Mouse (Mus musculus): ENCODE results near the gene Ctnna3. TPM values are rescaled to one million over a fixed set of nuclear protein-coding genes. Genes with fewer than 3 reads are reported as not detected.

Ctnna3 gene
- polyA plus RNA-seq, 1 experiment from 2014 or later, result 1.1 TPM

GRCm38 (mm10) chr10:63978101-63978500, 548.2 kb downstream of the Ctnna3 start:
- 14% methylated on average over 11 of the region's 11 CpGs for WGBS
- H3K36me3 ChIP-seq (ENCODE audit: control insufficient read depth, insufficient read depth), result no peaks in the 10 kb centered on the region
- peaks cover 15% of the 10 kb centered on the region for H3K4me1 ChIP-seq (replicated peaks; ENCODE audit: control insufficient read depth, insufficient read depth, low read length)
- peak; percentile 41 for ATAC-seq
- H3K9ac ChIP-seq (replicated peaks; ENCODE audit: low read depth, low read length), result peak overlapping the region; percentile 39; the same call in 1 of the 2 replicates
- peak overlapping the region; percentile 32 for H3K4me3 ChIP-seq (replicated peaks; ENCODE audit: low read length)
- H3K27me3 ChIP-seq (replicated peaks; ENCODE audit: control insufficient read depth, insufficient read depth, low read length), result no peaks in the 10 kb centered on the region
- no peaks in the 10 kb centered on the region for H3K9me3 ChIP-seq (ENCODE audit: control insufficient read depth, low read length)
- peak overlapping the region; percentile 58 for H3K4me2 ChIP-seq (ENCODE audit: low read length)
- H3K27ac ChIP-seq (ENCODE audit: low read length), result peak overlapping the region; percentile 41

DNA sequence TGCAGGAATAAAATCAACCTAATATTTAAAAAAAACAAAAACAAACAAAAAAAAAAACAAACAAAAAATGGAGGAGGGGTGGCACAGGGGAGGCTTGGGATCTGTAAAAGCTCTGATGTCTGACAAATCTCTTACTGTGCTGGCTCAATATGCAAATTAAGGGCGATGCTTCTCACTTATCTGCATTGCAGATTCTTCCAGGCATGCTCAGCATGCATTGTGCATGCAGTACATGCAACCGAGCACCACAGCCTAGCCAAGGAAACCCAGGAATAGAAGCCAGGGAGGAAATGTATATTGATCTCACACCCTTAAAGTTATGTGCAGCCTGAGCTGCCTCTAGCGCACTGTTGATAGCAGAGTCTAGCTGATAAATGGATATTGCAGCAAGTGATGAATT, 548.6 kb downstream of the Ctnna3 start:
- 0 out of 2 replicates have a peak overlapping the region, but pooled peaks have one; percentile 14 for H3K27ac ChIP-seq (ENCODE audit: low read length)
- 13% methylated on average over 3 of the region's 3 CpGs for WGBS

DNA sequence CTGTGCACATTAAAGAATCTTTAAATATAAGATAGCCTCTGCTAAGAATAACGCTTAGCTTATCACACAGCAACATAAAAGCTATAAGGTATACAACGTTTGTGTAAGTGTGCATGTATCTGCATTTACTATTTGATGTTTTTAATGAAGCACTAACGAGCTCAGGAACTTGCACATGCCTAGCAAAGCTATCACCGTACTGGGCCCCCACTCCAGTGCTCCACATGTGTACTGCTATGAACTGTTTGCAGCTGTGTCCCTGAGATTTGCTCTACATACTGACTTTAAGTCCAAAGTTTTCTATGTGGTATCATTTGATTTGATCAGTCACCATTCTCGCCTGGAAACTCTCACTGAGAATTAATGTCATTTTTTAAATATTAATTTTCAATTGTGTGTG, 549.1 kb downstream of the Ctnna3 start:
- no peak overlapping the region for H3K9ac ChIP-seq (replicated peaks; ENCODE audit: low read depth, low read length)
- H3K27me3 ChIP-seq (replicated peaks; ENCODE audit: control insufficient read depth, insufficient read depth, low read length), result no peaks in the 10 kb centered on the region
- H3K36me3 ChIP-seq (ENCODE audit: control insufficient read depth, insufficient read depth), result no peaks in the 10 kb centered on the region
- H3K27ac ChIP-seq (ENCODE audit: low read length), result no peak overlapping the region
- no peak overlapping the region for H3K4me3 ChIP-seq (replicated peaks; ENCODE audit: low read length)
- no peak overlapping the region for H3K4me2 ChIP-seq (ENCODE audit: low read length)
- 47% methylated on average over 5 of the region's 5 CpGs for WGBS
- H3K9me3 ChIP-seq (ENCODE audit: control insufficient read depth, low read length), result no peaks in the 10 kb centered on the region
- peaks cover 15% of the 10 kb centered on the region for H3K4me1 ChIP-seq (replicated peaks; ENCODE audit: control insufficient read depth, insufficient read depth, low read length)
- ATAC-seq, result peak; percentile 6; the same call in 1 of the 2 replicates

More for the DNA sequence above, 548.6 kb downstream of the Ctnna3 start:
- Histone ChIP-seq H3K4me3 (replicated peaks; ENCODE audit: low read length) (no peak overlapping the region), H3K36me3 (ENCODE audit: control insufficient read depth, insufficient read depth) (no peaks in the 10 kb centered on the region), H3K9ac (replicated peaks; ENCODE audit: low read depth, low read length) (no peak overlapping the region), H3K27me3 (replicated peaks; ENCODE audit: control insufficient read depth, insufficient read depth, low read length) (no peaks in the 10 kb centered on the region), H3K4me1 (replicated peaks; ENCODE audit: control insufficient read depth, insufficient read depth, low read length) (peaks cover 15% of the 10 kb centered on the region), H3K4me2 (ENCODE audit: low read length) (peak overlapping the region; percentile 58), H3K9me3 (ENCODE audit: control insufficient read depth, low read length) (no peaks in the 10 kb centered on the region)
- peak; percentile 96 for ATAC-seq

GRCm38 (mm10) chr10:63979410-63979809, 549.5 kb downstream of the Ctnna3 start:
- H3K9ac ChIP-seq (replicated peaks; ENCODE audit: low read depth, low read length), result no peak overlapping the region
- 84% methylated on average over 2 of the region's 2 CpGs for WGBS

GRCm38 (mm10) chr10:63985576-63985975, 555.7 kb downstream of the Ctnna3 start:
- Histone ChIP-seq H3K9ac (replicated peaks; ENCODE audit: low read depth, low read length) (no peak overlapping the region), H3K4me3 (replicated peaks; ENCODE audit: low read length) (no peak overlapping the region), H3K4me1 (replicated peaks; ENCODE audit: control insufficient read depth, insufficient read depth, low read length) (no peaks in the 10 kb centered on the region), H3K27me3 (replicated peaks; ENCODE audit: control insufficient read depth, insufficient read depth, low read length) (no peaks in the 10 kb centered on the region), H3K9me3 (ENCODE audit: control insufficient read depth, low read length) (no peaks in the 10 kb centered on the region), H3K36me3 (ENCODE audit: control insufficient read depth, insufficient read depth) (no peaks in the 10 kb centered on the region), H3K27ac (ENCODE audit: low read length) (no peak overlapping the region), H3K4me2 (ENCODE audit: low read length) (no peak overlapping the region)
- 44% methylated on average over 4 of the region's 4 CpGs for WGBS
- peak; percentile 52; the same call in 1 of the 2 replicates for ATAC-seq

More at GRCm38 (mm10) chr10:63979410-63979809, 549.5 kb downstream of the Ctnna3 start:
- no peaks in the 10 kb centered on the region for H3K9me3 ChIP-seq (ENCODE audit: control insufficient read depth, low read length)
- H3K27ac ChIP-seq (ENCODE audit: low read length), result no peak overlapping the region
- H3K36me3 ChIP-seq (ENCODE audit: control insufficient read depth, insufficient read depth), result no peaks in the 10 kb centered on the region
- no peak overlapping the region for H3K4me2 ChIP-seq (ENCODE audit: low read length)
- H3K4me3 ChIP-seq (replicated peaks; ENCODE audit: low read length), result no peak overlapping the region
- ATAC-seq, result no peak
- peaks cover 15% of the 10 kb centered on the region for H3K4me1 ChIP-seq (replicated peaks; ENCODE audit: control insufficient read depth, insufficient read depth, low read length)
- no peaks in the 10 kb centered on the region for H3K27me3 ChIP-seq (replicated peaks; ENCODE audit: control insufficient read depth, insufficient read depth, low read length)

DNA sequence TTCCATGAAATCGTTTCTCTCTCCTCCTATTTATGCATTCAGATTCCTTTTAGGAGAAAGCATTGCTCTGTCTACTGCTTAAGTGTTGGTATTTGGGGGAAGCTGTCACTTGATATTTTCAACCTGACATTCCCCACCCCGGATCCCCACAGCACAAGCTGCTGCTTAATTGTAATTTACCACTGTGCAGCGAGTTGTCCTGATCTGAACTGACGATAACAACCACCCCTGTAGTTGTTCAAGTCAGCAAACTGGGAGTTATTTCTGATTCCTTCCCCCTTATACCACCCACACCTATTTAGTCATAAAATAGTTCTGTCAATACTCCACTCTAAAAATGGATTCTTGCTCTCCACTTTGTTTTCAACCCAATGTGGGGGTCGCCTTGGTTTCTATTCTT, 564.4 kb downstream of the Ctnna3 start:
- 91% methylated on average over 5 of the region's 5 CpGs for WGBS

DNA sequence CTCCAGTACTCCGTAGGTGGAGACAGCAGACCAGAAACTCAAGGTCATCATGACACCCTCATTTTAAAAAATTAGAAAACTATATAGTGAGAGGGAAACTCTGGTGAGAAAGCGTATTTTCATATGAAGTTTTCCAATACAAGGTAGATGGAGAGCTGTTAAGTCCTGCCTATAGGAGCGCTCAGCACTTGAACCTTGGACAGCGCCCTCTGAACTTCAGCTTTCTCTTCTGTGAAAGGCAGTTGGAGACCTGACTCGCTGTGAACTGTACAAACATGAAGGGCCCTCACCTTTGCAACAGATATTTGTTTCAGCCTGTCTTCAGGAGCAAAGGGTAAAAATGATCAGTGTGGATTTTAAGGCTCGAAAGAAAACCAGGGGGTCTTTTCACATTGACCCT, 571.6 kb downstream of the Ctnna3 start:
- WGBS, result 82% methylated on average over 6 of the region's 6 CpGs
- no peak overlapping the region for H3K4me2 ChIP-seq (ENCODE audit: low read length)
- no peak overlapping the region for H3K4me3 ChIP-seq (replicated peaks; ENCODE audit: low read length)
- H3K36me3 ChIP-seq (ENCODE audit: control insufficient read depth, insufficient read depth), result no peaks in the 10 kb centered on the region
- no peaks in the 10 kb centered on the region for H3K4me1 ChIP-seq (replicated peaks; ENCODE audit: control insufficient read depth, insufficient read depth, low read length)
- no peak for ATAC-seq
- no peaks in the 10 kb centered on the region for H3K9me3 ChIP-seq (ENCODE audit: control insufficient read depth, low read length)
- no peak overlapping the region for H3K27ac ChIP-seq (ENCODE audit: low read length)
- H3K27me3 ChIP-seq (replicated peaks; ENCODE audit: control insufficient read depth, insufficient read depth, low read length), result no peaks in the 10 kb centered on the region
- H3K9ac ChIP-seq (replicated peaks; ENCODE audit: low read depth, low read length), result no peak overlapping the region

More for the DNA sequence above, 564.4 kb downstream of the Ctnna3 start:
- no peak overlapping the region for H3K27ac ChIP-seq (ENCODE audit: low read length)
- no peak for ATAC-seq
- H3K27me3 ChIP-seq (replicated peaks; ENCODE audit: control insufficient read depth, insufficient read depth, low read length), result no peaks in the 10 kb centered on the region
- no peaks in the 10 kb centered on the region for H3K4me1 ChIP-seq (replicated peaks; ENCODE audit: control insufficient read depth, insufficient read depth, low read length)
- no peaks in the 10 kb centered on the region for H3K36me3 ChIP-seq (ENCODE audit: control insufficient read depth, insufficient read depth)
- no peak overlapping the region for H3K9ac ChIP-seq (replicated peaks; ENCODE audit: low read depth, low read length)
- H3K4me2 ChIP-seq (ENCODE audit: low read length), result no peak overlapping the region
- no peaks in the 10 kb centered on the region for H3K9me3 ChIP-seq (ENCODE audit: control insufficient read depth, low read length)
- H3K4me3 ChIP-seq (replicated peaks; ENCODE audit: low read length), result no peak overlapping the region

GRCm38 (mm10) chr10:64001996-64002395, 572.1 kb downstream of the Ctnna3 start:
- WGBS, result 76% methylated on average over 9 of the region's 9 CpGs
- no peak overlapping the region for H3K4me3 ChIP-seq (replicated peaks; ENCODE audit: low read length)
- H3K4me2 ChIP-seq (ENCODE audit: low read length), result no peak overlapping the region
- H3K9ac ChIP-seq (replicated peaks; ENCODE audit: low read depth, low read length), result no peak overlapping the region
- no peaks in the 10 kb centered on the region for H3K27me3 ChIP-seq (replicated peaks; ENCODE audit: control insufficient read depth, insufficient read depth, low read length)
- no peaks in the 10 kb centered on the region for H3K4me1 ChIP-seq (replicated peaks; ENCODE audit: control insufficient read depth, insufficient read depth, low read length)
- no peaks in the 10 kb centered on the region for H3K36me3 ChIP-seq (ENCODE audit: control insufficient read depth, insufficient read depth)
- no peak for ATAC-seq
- H3K9me3 ChIP-seq (ENCODE audit: control insufficient read depth, low read length), result no peaks in the 10 kb centered on the region
- no peak overlapping the region for H3K27ac ChIP-seq (ENCODE audit: low read length)

DNA sequence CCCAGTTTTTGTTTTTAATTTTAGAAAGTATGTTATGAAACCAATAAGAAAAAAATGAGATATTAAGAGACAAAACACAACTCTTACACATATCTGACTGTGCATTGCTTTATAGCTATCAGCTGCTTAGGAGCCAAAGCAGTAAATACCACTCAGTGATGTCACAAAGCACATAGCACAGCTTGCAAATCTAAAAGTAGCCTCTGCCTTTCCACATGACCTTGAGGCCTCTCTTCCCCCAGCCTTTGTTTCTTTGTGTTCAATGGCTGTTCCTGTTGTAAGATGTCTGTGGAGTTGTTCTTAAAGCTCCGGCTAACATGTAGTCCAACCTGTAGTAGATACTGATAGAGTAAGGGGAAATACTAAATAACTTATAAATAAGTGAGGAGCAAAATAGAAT, 590.4 kb downstream of the Ctnna3 start:
- no peak overlapping the region for H3K4me3 ChIP-seq (replicated peaks; ENCODE audit: low read length)
- H3K4me1 ChIP-seq (replicated peaks; ENCODE audit: control insufficient read depth, insufficient read depth, low read length), result no peaks in the 10 kb centered on the region
- no peaks in the 10 kb centered on the region for H3K36me3 ChIP-seq (ENCODE audit: control insufficient read depth, insufficient read depth)
- H3K4me2 ChIP-seq (ENCODE audit: low read length), result no peak overlapping the region
- 93% methylated on average over 1 of the region's 1 CpGs for WGBS
- ATAC-seq, result no peak
- H3K9me3 ChIP-seq (ENCODE audit: control insufficient read depth, low read length), result no peaks in the 10 kb centered on the region
- no peaks in the 10 kb centered on the region for H3K27me3 ChIP-seq (replicated peaks; ENCODE audit: control insufficient read depth, insufficient read depth, low read length)
- no peak overlapping the region for H3K27ac ChIP-seq (ENCODE audit: low read length)
- H3K9ac ChIP-seq (replicated peaks; ENCODE audit: low read depth, low read length), result no peak overlapping the region

GRCm38 (mm10) chr10:64023340-64023739, 593.4 kb downstream of the Ctnna3 start:
- no peak overlapping the region for H3K9ac ChIP-seq (replicated peaks; ENCODE audit: low read depth, low read length)
- no peak overlapping the region for H3K4me2 ChIP-seq (ENCODE audit: low read length)
- no peak overlapping the region for H3K27ac ChIP-seq (ENCODE audit: low read length)
- WGBS, result 69% methylated on average over 6 of the region's 6 CpGs
- no peaks in the 10 kb centered on the region for H3K4me1 ChIP-seq (replicated peaks; ENCODE audit: control insufficient read depth, insufficient read depth, low read length)
- no peaks in the 10 kb centered on the region for H3K27me3 ChIP-seq (replicated peaks; ENCODE audit: control insufficient read depth, insufficient read depth, low read length)
- ATAC-seq, result peak; percentile 36; the same call in 1 of the 2 replicates
- H3K9me3 ChIP-seq (ENCODE audit: control insufficient read depth, low read length), result no peaks in the 10 kb centered on the region
- H3K36me3 ChIP-seq (ENCODE audit: control insufficient read depth, insufficient read depth), result no peaks in the 10 kb centered on the region
- no peak overlapping the region for H3K4me3 ChIP-seq (replicated peaks; ENCODE audit: low read length)
